Mouse (Mus musculus) ovary, postnatal 36 days (tissue): ENCODE measurements around the gene Becn1.

ENCODE experiments used
- DNase-seq: peaks from one replicate; pipeline ENCODE4 v3.0.0; 2022; ENCODE audit warnings: low spot score, mixed read lengths

Becn1 gene

DNA sequence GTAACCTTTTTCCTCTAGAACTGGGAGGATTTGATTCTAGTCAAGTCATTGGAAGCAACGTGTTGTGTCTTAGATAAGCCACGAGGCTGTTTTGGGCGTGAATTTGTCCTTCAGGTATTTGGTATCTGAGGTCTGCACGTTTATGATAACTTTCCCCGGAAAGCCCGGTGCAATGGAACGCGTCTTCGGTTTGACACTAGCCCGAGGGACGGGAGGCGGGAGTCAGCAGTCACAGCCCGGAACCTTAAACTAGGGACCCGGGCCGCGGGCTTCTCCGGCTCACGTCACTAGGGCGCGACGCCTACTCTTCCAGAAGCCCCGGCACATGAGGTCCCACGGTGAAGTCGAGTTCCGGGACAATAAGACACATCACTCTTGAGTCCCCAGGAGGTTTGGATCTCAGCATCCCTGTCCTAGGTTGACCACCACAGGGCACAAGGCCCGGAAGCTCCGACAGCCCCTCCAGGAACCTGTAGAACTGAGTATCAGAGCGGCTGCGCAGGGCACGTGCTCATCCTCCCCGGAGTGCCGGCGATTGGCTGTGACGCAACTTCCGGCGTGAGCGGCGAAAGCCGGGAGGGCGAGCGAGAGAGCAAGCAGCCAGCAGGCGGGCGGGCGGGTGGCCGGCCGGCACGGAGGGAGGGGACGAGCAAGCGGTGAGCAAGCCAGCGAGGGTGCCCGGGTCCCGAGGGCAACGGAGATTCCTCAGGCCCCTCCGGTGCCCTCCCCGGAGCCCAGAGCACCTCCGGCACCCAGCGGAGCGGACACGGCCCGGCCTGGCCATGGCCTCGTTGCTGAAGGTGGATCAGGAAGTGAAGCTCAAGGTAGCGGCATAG, 13.8 kb upstream of the Becn1 start, which contains the start of gene Psme3:
Gene Psme3 (plus strand): TSS at position 549 of the 836 bp plus-strand sequence.
- peak; percentile 90 for DNase-seq

DNA sequence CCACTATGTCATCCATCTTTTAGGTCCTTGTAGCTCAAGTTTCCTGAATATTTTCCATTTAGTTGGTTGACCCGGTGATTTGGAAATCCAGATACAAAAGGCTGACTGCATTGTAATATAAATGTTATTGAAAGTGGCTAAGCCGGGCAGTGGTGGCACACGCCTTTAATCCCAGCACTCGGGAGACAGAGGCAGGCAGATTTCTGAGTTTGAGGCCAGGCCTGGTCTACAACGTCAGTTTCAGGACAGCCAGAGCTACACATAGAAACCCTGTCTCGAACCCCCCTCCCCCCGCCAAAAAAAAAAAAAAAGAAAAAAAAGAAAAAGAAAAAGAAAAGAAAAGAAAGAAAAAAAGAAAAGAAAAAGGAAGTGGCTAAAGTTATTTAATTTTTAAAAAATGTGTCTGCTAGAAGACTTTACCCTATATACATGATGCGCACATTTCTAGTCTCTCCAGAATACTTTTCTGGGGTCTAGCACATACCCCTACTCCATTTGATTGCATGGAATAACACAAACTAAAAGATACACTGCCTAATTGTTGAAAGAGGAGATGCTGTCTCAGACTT, 13.1 kb upstream of the Becn1 start:
- DNase-seq, result no peak

DNA sequence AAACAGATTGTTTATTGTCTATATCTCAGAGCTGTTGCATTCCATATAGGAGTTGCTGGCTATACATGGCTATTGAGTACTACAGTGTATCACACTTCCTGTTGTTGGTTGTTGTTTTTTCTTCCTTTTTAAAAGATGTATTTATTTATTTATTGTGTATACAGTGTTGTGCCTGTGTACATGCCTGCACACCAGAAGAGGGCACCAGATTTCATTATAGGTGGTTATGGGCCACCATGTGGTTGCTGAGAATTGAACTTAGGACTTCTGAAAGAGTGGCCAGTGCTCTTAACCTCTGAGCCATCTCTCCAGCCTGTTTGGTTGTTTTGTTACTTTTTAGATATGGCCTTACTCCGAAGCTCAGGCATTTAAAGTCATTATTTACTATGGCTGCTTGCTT, 12.5 kb upstream of the Becn1 start:
- DNase-seq, result no peak

DNA sequence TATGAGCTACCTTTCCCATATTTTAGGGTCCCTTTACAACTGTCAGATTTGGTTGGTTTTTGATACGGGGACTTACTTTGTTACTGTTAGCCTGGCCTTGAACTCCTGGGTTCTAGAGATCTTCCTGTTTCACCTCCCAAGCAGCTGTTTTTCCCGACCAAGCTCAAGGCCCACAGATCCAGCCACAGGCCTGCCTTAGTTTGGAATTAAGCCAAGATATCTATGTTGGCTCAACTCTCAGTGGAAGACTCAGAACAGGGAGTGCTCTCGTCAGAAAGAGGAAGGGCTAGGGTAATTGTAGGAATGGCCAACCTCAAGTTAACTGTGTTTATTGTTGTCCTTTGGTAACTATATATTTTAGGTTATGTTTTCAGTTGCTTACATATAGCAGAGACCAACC, 10.1 kb upstream of the Becn1 start:
- no peak for DNase-seq

DNA sequence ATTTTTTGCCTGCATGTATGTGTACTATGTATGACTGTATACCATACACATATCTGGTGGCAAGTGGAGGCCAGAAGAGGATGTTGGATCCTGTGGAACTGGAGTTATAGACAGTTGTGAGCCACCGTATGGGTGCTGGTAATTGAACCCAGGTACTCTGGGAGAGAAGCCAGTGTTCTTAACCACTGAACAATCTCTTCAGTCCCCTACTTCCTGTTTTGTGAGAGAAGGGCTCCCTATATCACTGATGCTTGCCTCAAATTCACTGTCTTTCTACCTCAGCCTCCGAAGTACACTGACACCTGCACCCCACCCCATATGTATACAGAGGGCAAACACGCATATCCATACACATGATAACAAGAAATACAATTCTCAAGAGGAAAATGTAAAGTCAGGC, 9.0 kb upstream of the Becn1 start:
- DNase-seq, result no peak

DNA sequence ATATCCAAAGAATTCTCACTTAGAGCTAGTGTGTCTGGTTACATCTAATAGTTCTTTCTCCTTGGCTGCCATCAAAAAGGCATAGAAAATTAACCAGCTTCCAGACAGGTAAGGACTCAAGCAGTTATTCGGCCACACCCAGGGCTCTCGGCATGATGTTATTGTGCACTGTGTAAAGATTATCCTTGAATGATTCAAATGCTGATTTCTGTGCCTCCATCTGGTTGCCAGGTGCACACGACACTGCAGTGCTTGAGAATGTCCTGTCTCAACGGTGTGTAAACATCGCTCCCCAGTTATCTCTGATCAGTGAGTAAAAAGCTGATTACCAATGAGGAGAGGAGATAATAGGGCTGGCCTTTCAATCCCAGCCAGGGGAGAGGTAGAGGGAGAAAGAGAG, 5.7 kb upstream of the Becn1 start:
- DNase-seq, result no peak

DNA sequence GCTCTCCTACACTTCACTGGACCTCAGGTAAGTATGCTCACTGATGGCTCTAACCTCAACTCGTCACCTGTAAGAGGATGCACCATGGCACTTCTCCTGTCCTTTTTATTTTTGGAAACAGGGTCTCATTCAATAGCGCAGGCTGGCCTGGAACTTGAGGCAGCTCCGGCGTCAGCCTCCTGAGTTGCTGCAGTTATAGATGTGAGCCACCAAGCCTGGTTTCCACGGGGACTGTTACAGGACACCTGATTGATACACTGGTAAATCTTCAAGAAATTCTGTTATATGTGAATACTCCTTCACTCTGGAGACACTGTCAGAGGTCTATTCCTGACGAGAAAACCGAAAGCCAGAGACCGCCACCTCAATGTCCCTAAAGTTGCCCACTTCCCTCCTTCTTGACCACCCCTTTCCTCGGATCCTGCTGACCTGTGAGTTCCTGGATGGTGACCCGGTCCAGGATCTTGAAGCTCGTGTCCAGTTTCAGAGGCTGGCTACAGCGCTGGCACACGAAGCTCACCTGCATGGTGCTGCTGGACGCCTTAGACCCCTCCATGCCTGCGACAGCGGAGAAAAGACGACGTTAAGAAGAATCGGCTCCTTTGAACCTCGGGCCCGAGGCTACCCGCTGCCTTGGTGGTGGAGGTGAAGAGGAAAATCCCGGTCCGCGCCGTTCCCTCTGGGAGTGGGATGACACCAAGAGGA, 635 bp downstream of the Becn1 start:
- no peak for DNase-seq

DNA sequence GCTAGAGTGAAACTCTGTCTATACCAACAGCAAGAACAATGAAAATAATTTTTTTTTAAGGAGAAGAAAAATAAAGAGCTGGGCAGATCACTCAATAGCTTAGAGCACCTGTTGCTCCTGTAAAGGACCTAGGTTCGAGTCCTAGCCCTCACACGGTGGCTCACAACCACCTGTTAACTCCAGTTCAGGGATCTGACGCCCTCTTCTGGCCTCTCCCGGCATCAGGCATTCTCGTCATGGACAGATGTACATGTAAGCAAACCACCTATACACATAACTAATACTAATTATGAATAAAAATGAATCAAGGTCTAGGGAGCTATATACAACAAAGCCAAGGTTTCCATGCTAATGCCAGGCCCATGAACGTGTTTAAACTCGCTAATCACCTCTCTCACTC, 1.2 kb downstream of the Becn1 start:
- no peak for DNase-seq

DNA sequence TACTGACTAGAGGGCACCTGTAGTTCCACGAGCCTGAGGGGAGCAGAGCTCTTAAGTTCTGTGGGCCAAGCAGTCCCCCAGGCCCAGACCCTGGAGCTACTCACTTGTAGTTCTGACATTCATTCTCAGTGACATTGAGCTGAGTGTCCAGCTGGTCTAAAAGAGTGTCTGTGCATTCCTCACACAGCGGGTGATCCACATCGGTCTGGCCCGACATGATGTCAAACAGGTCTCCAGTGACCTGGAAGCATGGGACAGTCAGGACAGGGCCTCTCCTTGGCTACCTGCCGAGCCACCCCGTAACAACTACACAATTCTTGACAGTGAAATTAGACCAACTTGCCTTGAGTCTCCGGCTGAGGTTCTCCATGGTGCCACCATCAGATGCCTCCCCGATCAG, 6.9 kb downstream of the Becn1 start:
- no peak for DNase-seq

DNA sequence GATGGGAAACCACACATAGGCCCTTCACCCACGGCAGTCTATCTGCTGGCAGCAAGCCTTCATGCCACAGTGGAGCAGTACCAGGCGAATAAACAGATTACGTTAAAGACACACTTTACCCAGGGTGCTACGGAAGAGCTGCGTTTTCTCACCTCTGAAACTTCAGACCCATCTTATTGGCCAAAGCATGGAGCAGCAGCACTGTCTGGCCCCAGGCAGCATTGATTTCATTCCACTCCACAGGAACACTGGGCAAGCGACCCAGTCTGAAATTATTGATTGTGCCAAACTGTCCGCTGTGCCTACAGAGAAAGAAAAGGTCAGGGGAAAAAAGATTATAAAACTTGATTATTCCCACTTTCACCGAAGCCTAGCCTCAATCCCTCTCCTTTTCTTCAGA, 10.9 kb downstream of the Becn1 start:
- DNase-seq, result no peak

DNA sequence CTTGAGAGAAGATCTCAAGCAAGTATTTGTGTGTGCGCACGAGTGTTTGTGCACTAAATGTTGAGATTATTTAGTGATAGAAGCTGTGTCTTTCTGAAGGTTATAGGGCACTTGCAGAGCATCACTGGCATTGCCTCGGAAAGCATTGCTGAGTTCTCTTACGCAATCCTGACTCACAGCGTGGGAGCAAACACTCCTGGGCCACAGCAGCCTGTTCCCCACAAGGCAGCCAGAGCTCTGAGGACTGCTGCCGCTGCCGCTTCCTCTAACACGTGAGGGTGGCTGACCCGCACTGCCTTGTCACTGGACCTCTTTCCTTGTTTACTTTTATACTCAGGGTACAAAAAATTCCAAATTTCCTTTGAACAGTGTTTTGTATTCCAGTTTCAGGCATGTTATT, 14.8 kb downstream of the Becn1 start:
- DNase-seq, result peak; percentile 40

DNA sequence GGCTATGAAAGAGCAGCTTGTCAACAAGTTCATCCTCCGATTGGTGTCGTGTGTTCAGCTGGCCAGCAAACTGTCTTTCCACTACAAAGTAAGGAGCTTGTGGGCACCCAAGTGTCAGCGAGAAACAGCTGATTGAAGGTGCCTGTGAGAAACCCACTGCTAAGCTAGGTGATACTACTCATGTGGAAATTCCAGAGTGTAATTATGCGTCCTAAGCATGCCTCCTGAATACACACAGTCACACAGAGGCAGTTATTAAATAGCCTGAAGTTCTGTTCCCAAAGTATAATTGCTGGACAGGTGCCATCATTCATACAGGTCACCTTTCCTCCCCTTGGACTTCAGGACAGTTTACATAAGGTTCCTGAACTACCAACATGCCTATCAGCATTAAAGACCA, 18.3 kb downstream of the Becn1 start:
- DNase-seq, result no peak

DNA sequence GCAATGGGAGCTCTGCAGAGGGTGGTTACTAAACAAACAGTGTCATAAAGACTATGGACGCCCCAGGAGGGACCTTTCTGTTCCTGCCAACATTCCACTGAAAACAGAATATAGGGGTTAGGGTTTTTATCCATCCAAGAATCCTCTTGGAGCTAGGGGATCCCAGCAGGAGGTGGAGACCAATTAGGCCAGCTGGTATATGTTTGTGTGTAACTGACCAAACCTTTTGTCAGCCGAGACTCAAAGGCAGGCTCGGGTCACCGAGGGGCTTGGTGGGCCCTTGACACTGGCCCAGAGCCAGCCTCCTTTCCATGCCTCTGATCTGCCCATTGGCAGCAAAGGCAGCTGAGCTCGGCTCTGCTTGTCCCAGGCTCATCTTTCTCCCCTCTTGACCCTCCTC, 19.2 kb downstream of the Becn1 start:
- no peak for DNase-seq

DNA sequence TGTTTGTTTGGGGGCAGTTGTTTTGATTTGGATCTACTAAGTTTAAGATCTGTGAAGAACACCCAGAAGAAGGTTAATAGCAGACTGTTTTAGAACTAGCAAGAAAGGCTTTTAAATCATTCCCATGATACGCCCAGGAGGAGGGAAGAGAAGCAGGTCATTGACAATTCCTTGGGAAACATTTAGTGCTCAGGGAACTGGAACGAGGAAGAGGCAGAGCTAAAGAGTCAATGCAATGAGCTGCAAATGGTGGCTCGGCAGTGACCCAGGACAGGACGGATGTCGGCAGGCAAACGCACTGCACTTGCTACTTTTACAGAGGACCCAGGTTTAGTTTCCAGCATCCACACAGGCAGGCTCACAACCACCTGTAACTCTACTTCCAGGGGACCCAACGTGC, 21.2 kb downstream of the Becn1 start:
- no peak for DNase-seq

DNA sequence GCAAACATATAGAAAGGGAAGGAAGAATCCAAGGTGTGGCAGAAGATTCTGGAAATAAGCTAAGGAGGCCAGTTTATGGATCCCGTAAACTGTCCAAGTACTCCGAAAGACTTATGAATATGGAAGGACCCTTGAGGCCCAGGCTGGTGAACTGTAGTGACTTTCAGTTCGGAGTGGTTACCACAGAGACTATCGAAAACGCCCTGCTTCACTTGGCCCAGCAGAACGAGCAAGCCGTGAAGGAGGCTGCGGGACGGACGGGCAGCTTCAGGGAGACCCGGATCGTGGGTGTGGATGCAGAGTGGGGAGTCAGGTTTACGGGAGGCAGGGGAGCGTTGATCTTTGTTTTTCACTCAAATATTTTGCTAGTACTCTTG, 22.9 kb downstream of the Becn1 start:
- no peak for DNase-seq

DNA sequence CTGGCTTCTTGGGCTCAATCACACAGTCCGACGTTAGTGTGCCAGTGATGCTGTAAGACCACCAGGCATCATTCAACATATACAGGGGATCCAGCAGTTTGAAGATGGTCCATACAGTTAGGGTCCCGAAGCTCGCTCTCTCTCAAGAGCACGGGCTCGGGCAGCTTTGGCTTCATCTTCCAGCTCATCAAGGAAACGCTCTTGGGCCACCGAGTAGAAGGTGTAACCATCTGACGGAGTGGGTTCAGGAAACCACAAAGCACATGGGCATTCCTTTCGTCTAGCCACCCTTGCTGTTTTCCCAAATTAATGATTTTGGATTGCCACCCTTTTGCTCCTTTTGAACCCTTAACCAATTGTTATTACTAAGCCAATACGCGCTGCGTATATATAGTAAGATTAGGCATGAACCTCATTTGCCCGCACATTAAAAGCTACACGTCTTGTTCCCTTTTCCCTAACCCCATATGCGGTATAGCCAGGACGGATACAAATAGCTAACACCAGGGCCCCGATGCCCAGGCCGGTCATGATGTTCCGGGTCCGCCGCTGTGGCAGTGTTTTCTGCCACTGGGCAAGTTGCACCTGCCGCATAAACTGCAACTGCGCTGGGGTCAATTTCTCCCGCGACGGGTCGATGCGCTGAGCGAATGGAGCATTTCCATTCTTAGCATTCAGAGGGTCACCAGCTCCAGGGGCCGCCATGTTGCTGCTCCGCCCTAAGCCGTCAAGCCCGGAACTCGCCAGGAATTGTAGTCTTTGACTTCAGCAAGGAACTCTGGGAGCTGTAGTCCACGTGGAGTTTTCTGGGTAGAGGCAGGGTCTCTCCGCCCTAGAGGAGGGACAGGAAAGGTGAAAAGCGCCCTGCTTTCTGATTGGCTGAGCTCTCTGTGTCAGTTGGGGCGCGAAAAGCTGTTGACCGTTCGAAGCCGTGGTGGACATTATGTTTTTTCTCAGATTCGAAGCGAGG, 23.6 kb downstream of the Becn1 start, which contains the start of the genes Cntd1 and Coa3:
Gene Cntd1 (plus strand): TSS at position 790 of the 970 bp plus-strand sequence.
Gene Coa3 (minus strand): TSS at position 892 of the 970 bp plus-strand sequence.
- DNase-seq, result peak; percentile 78

DNA sequence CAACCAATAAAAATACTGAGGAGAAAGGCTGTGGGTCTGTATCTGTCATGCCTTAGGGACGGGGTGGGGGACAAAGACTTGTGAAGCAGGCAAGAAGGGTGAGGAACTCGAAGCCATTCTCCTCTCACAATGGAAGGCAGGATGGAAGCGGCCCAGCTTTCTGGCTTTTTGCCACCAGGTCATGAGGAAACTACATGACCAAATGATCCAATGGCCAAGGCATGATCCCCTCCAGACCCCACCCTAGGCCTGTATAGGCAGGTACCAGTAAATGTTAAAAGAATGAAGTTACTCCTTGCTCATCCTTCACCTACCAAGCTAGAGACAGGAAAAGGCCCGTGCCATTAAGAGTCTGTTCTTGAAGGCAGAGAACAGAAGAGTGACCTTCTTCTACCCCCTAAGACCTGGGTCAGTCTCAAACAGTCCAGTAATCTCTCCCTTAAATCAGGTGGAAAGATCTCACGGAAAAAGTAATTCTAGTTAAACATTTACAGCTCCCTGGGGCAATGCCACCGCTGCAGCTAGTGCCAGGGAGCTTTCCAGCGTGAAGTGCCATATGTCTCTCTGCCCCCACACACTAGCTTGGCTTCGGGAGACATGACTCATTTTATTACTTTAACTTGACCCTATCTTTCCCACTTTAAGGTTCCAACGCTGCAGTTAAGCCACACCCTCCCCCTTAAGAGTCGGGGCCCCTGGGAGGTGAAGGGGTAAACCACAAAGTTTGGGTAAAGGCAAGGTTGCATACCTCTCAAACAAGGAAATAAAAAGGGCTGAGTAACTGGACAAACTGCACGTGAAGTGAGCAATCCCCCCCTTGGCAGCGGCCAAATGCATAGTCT, 24.5 kb downstream of the Becn1 start:
- no peak for DNase-seq

DNA sequence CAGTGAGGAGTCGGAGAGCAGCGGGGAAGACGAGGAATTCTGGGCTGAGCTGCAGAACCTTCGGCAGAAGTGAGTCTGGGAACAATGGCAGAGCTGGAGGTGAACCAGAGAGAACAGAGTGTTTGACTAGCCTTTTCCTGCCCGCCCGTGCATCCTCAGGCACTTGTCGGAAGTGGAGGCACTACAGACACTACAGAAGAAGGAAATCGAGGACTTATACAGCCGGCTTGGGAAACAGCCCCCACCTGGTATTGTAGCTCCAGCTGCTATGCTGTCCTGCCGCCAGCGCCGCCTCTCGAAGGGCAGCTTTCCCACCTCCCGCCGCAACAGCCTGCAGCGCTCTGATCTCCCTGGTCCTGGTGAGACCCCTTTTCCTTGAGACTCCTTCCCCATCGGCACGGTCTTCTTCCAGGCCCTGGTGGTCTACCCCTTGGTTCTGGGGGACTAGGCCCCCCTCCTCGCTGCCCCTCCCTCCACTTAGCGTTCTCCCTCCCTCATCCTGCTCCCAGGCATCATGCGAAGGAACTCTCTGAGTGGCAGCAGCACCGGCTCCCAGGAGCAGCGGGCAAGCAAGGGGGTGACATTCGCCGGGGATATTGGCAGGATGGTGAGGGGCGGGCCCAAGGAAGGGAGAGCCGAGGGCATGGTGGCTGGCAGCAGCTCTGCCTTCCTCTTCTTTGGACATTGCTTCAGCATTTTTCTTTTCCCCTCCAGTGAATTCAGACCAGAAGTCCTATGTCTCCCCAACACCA, 25.6 kb downstream of the Becn1 start:
- no peak for DNase-seq

DNA sequence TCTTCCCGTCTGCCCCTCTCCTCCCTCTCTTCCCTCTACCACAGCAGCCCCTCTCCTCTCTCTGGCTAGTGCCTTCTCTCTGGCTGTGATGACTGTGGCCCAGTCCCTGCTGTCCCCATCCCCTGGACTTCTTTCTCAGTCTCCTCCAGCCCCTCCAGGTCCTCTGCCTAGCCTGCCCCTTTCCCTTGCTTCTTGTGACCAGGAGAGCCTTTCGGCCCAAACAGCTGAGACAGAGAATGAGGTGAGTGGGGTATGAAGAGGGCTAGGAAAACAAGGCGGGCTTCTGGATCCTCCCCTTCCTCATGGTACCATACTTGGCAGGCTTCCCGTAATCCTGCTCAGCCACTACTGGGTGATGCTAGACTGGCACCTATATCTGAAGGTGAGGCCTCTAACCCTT, 26.8 kb downstream of the Becn1 start:
- DNase-seq, result no peak

DNA sequence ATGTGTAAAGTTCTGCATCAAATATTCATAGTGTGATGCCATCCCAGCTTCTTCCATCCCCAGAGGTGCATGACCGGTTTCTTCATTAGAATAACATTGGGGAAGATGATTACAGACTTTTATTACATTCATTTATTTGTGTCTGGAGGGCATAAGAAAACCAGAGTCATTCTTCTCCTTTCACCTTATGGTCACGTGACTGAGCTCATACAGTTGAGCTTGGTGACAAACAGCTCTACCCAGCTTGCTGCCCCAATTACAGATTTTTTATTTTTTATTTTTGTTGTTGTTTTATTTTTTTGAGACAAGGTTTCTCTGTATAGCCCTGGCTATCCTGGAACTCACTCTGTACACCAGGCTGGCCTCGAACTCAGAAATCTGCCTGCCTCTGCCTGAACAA, 29.6 kb downstream of the Becn1 start:
- no peak for DNase-seq
